Mouse (Mus musculus): ENCODE results near the gene Arhgdia. TPM values are rescaled to one million over a fixed set of nuclear protein-coding genes. Genes with fewer than 3 reads are reported as not detected.

The Arhgdia gene
- total and polyA plus RNA-seq, 3 experiments = 172 to 958 (median 417) TPM

GRCm38 (mm10) chr11:120618619-120619535, 37.5 kb upstream of the Arhgdia start:
- Histone ChIP-seq H3K9ac (ENCODE audit: insufficient read depth, low read depth) (no peak overlapping the region), H3K27me3 (replicated peaks) (no peaks in the 10 kb centered on the region), H3K4me1 (ENCODE audit: control insufficient read depth in 1 of 2, insufficient read depth in 2 of 2) (peaks cover 8 to 48% of the 10 kb centered on the region in 2 experiments), H3K4me3 (replicated peaks in 1 of 3; ENCODE audit: low read depth in 2 of 3, low read length in 2 of 3, poor library complexity in 1 of 3) (no peak overlapping the region), H3K4me2 (ENCODE audit: insufficient read depth, low read depth, poor library complexity, severe bottlenecking) (no peak overlapping the region), H3K79me2 (replicated peaks; ENCODE audit: control insufficient read depth, extremely low read depth, insufficient read depth, poor library complexity, severe bottlenecking) (peaks cover 34% of the 10 kb centered on the region), H3K9me3 (replicated peaks; ENCODE audit: low read length) (no peaks in the 10 kb centered on the region), H3K27ac (ENCODE audit: insufficient read depth, low read depth) (no peak overlapping the region), H3K36me3 (replicated peaks in 1 of 2; ENCODE audit: control insufficient read depth in 1 of 2, insufficient read depth in 1 of 2, low read length in 1 of 2) (peaks cover 60 to 80% of the 10 kb centered on the region in 2 experiments)
- dilution Hi-C loops (cut with MboI; ENCODE audit: extremely low pct_ligation_motif_present, extremely low pct_unique_long_range_greater_than_20kb, low sequenced_read_pairs) = no loop called here
- no peak for TF ChIP-seq ELF1 (IDR thresholded peaks at IDR 0.05; ENCODE audit: low read depth, low read length)
- no peak for TF ChIP-seq JUN (IDR thresholded peaks at IDR 0.05; ENCODE audit: insufficient read depth, low read depth, low read length)
- TF ChIP-seq MAZ (IDR thresholded peaks at IDR 0.05; ENCODE audit: low read depth, low read length) = no peak
- no peak for TF ChIP-seq CHD2 (IDR thresholded peaks at IDR 0.05; ENCODE audit: low read length)
- no peak for TF ChIP-seq TBP (conservative IDR thresholded peaks at IDR 0.05; ENCODE audit: low read depth, low read length)
- no peak for TF ChIP-seq NRF1 (IDR thresholded peaks at IDR 0.05; ENCODE audit: low read depth, low read length)
- no peak for TF ChIP-seq GABPA (IDR thresholded peaks at IDR 0.05; ENCODE audit: insufficient replicate concordance, low read depth, low read length)
- no peak for TF ChIP-seq ETS1 (conservative IDR thresholded peaks at IDR 0.05; ENCODE audit: low read depth, low read length)
- TF ChIP-seq KAT2A (IDR thresholded peaks at IDR 0.05; ENCODE audit: insufficient replicate concordance, low read length) = no peak
- TF ChIP-seq NELFE (IDR thresholded peaks at IDR 0.05; ENCODE audit: low read depth, low read length) = no peak
- in situ Hi-C loops (cut with MboI; ENCODE audit: low pct_ligation_motif_present, low pct_unique_long_range_greater_than_20kb, low sequenced_read_pairs) = no loop called here
- no peak for DNase-seq (ENCODE audit: extremely low read depth)

- peaks cover 62 to 80% of the 10 kb centered on the region in 2 experiments for H3K36me3 ChIP-seq (replicated peaks in 1 of 2; ENCODE audit: control insufficient read depth in 1 of 2, insufficient read depth in 1 of 2, low read length in 1 of 2)
- in situ Hi-C loops (cut with MboI; ENCODE audit: low pct_ligation_motif_present, low pct_unique_long_range_greater_than_20kb, low sequenced_read_pairs) (no loop called here), dilution Hi-C loops (cut with MboI; ENCODE audit: extremely low pct_ligation_motif_present, extremely low pct_unique_long_range_greater_than_20kb, low sequenced_read_pairs) (no loop called here)
- TF ChIP-seq ZNF384 (IDR thresholded peaks at IDR 0.05; ENCODE audit: low read depth, low read length) = no peak
- peak; percentile 94 for TF ChIP-seq ZMIZ1 (IDR thresholded peaks at IDR 0.05; ENCODE audit: low read depth, low read length)
- TF ChIP-seq CTCF (conservative IDR thresholded peaks at IDR 0.05 in 1 of 2, IDR thresholded peaks at IDR 0.05 in 1 of 2; ENCODE audit: low read depth in 2 of 2, low read length in 2 of 2) = no peak
- TF ChIP-seq POLR2A (IDR thresholded peaks at IDR 0.05; ENCODE audit: low read depth, low read length) = peak; percentile 96
- 0 out of 2 replicates have a peak, but pooled peaks have one; percentile 52 for TF ChIP-seq MYC (IDR thresholded peaks at IDR 0.05; ENCODE audit: low read depth, low read length)
- no peak for TF ChIP-seq CHD1 (IDR thresholded peaks at IDR 0.05; ENCODE audit: low read depth, low read length)
- TF ChIP-seq SMC3 (IDR thresholded peaks at IDR 0.05; ENCODE audit: low read depth, low read length) = no peak
- no peak for TF ChIP-seq PAX5 (IDR thresholded peaks at IDR 0.05; ENCODE audit: low read length)
- TF ChIP-seq E2F4 (IDR thresholded peaks at IDR 0.05; ENCODE audit: insufficient replicate concordance, low read depth, low read length) = no peak; the same call in 1 of the 2 replicates
- no peak for TF ChIP-seq JUND (conservative IDR thresholded peaks at IDR 0.05; ENCODE audit: low read depth, low read length)
- TF ChIP-seq USF2 (conservative IDR thresholded peaks at IDR 0.05; ENCODE audit: low read depth, low read length) = no peak
- no peak; the same call in 1 of the 2 replicates for TF ChIP-seq USF1 (IDR thresholded peaks at IDR 0.05; ENCODE audit: low read depth, low read length)
- peak; percentile 13; the same call in 1 of the 2 replicates for TF ChIP-seq IRF4 (IDR thresholded peaks at IDR 0.05; ENCODE audit: low read depth, low read length)
- peak; percentile 78 for TF ChIP-seq MAZ (IDR thresholded peaks at IDR 0.05; ENCODE audit: low read depth, low read length)
- TF ChIP-seq NRF1 (IDR thresholded peaks at IDR 0.05; ENCODE audit: low read depth, low read length) = peak; percentile 90
- TF ChIP-seq TCF12 (IDR thresholded peaks at IDR 0.05; ENCODE audit: low read depth, low read length) = peak; percentile 73
- TF ChIP-seq CHD2 (IDR thresholded peaks at IDR 0.05; ENCODE audit: low read length) = peak; percentile 79
- no peak for TF ChIP-seq ZKSCAN1 (IDR thresholded peaks at IDR 0.05; ENCODE audit: borderline replicate concordance, low read depth, low read length)
- TF ChIP-seq POLR2AphosphoS2 (IDR thresholded peaks at IDR 0.05; ENCODE audit: low read depth, low read length) = peak; percentile 99
- TF ChIP-seq JUN (IDR thresholded peaks at IDR 0.05; ENCODE audit: insufficient read depth, low read depth, low read length) = no peak
- no peak for TF ChIP-seq ETS1 (conservative IDR thresholded peaks at IDR 0.05; ENCODE audit: low read depth, low read length)
- peak; percentile 86 for TF ChIP-seq MAX (IDR thresholded peaks at IDR 0.05; ENCODE audit: low read length)
- TF ChIP-seq HCFC1 (IDR thresholded peaks at IDR 0.05; ENCODE audit: low read depth, low read length) = peak; percentile 66
- no peak for TF ChIP-seq KAT2A (IDR thresholded peaks at IDR 0.05; ENCODE audit: insufficient replicate concordance, low read length)
- TF ChIP-seq MAFK (IDR thresholded peaks at IDR 0.05; ENCODE audit: insufficient replicate concordance, low read length) = no peak
These were observed 36.2 kb upstream of the Arhgdia start, which contains the start of gene Pcyt2 for GRCm38 (mm10) chr11:120617519-120618112. Pcyt2 (minus strand) TSS chr11:120617936.

More at GRCm38 (mm10) chr11:120617519-120618112, 36.2 kb upstream of the Arhgdia start, which contains the start of gene Pcyt2:
- Histone ChIP-seq H3K4me2 (ENCODE audit: insufficient read depth, low read depth, poor library complexity, severe bottlenecking) (peak within 1 kb of the TSS; percentile 63), H3K9ac (ENCODE audit: insufficient read depth, low read depth) (peak within 1 kb of the TSS; percentile 73), H3K79me2 (replicated peaks; ENCODE audit: control insufficient read depth, extremely low read depth, insufficient read depth, poor library complexity, severe bottlenecking) (peaks cover 22% of the 10 kb centered on the region), H3K4me1 (ENCODE audit: control insufficient read depth in 1 of 2, insufficient read depth in 2 of 2) (peaks cover 8 to 36% of the 10 kb centered on the region in 2 experiments), H3K4me3 (replicated peaks in 1 of 3; ENCODE audit: low read depth in 2 of 3, low read length in 2 of 3, poor library complexity in 1 of 3) (peak within 1 kb of the TSS; percentile 75 to 87 (median 79)), H3K27me3 (replicated peaks) (no peaks in the 10 kb centered on the region), H3K27ac (ENCODE audit: insufficient read depth, low read depth) (peak within 1 kb of the TSS; percentile 59), H3K9me3 (replicated peaks; ENCODE audit: low read length) (no peaks in the 10 kb centered on the region)
- DNase-seq (ENCODE audit: extremely low read depth) = peak; percentile 96
